Mouse (Mus musculus): ENCODE measurements at regions not wholly inside any gene's neighbourhood (a gene's known extent, or its start where the extent isn't known, plus 50 kb on each side); places are given as distances from the start of the nearest gene placed in this dataset.

DNA sequence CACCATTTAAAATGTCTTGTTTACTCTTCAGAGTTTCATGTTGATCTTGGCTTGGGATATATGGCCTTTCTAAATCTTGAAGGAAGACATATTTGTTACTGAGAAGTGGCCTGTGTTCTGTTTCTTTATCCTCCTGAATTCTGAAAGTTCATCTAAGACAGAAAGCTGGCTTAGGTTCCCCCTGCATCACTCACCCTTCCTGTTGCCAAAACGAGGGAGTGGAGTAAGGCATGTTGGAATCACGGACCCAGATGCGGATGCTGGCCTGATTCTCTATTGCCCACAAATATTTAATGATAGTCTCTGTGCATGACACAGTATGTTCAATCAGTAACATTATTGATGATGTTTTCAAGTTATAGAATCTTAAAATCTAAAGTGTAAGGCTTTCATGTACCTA is 1094.7 kb upstream of the 2610301B20Rik start:
- TF ChIP-seq POLR2A (IDR thresholded peaks at IDR 0.05; ENCODE audit: insufficient read length, low read depth) (no peak), POLR2AphosphoS2 (IDR thresholded peaks at IDR 0.05; ENCODE audit: insufficient read length, low read depth) (no peak), MYOD1 (IDR thresholded peaks at IDR 0.05; ENCODE audit: control insufficient read depth in 1 of 3, insufficient read length in 2 of 3, low read depth in 2 of 3) (no peak), CEBPB (IDR thresholded peaks at IDR 0.05; ENCODE audit: insufficient read depth, poor library complexity, severe bottlenecking) (no peak), MAX (IDR thresholded peaks at IDR 0.05; ENCODE audit: low read depth) (no peak), TCF3 (IDR thresholded peaks at IDR 0.05; ENCODE audit: insufficient read length, low read depth) (no peak)

Measured in myocyte (in vitro differentiated cells).